Mouse (Mus musculus): ENCODE results near the gene Tmem230. TPM values are rescaled to one million over a fixed set of nuclear protein-coding genes. Genes with fewer than 3 reads are reported as not detected.
"Not testable (repeated sequence)": the region's sequence is repeated elsewhere in the genome, so short reads cannot be mapped to it uniquely, and the experiment has no call there.

Tmem230 gene
- total RNA-seq, 2 experiments from 2014 or later, result 36.5 to 43.7 TPM

GRCm38 (mm10) chr2:132275527-132275926 is 27.9 kb upstream of the Tmem230 start:
- no peak for DNase-seq (ENCODE audit: low spot score in 2 of 2)

- no peak for DNase-seq (ENCODE audit: low spot score in 2 of 2)
These were observed 25.2 kb upstream of the Tmem230 start for GRCm38 (mm10) chr2:132272694-132273389.

GRCm38 (mm10) chr2:132270331-132270951 is 22.8 kb upstream of the Tmem230 start:
- DNase-seq (ENCODE audit: low spot score in 2 of 2), result no peak

- no peak for DNase-seq (ENCODE audit: low spot score in 2 of 2)
These were observed 21.6 kb upstream of the Tmem230 start for GRCm38 (mm10) chr2:132269217-132269616.

- no peak for DNase-seq (ENCODE audit: low spot score in 2 of 2)
These were observed 18.5 kb upstream of the Tmem230 start for GRCm38 (mm10) chr2:132266086-132266485.

- DNase-seq (ENCODE audit: low spot score in 2 of 2), result no peak
These were observed 17.6 kb upstream of the Tmem230 start for GRCm38 (mm10) chr2:132265196-132265595.

GRCm38 (mm10) chr2:132264266-132264710 is 16.7 kb upstream of the Tmem230 start:
- no peak for DNase-seq (ENCODE audit: low spot score in 2 of 2)

- DNase-seq (ENCODE audit: low spot score in 2 of 2), result peak in 1 of 2 experiments; percentile 28
These were observed 16.0 kb upstream of the Tmem230 start for GRCm38 (mm10) chr2:132263421-132264265.

GRCm38 (mm10) chr2:132262879-132263398 is 15.3 kb upstream of the Tmem230 start, which contains the start of gene Cds2:
Gene Cds2, plus strand, starts transcription at chr2:132263148.
- DNase-seq (ENCODE audit: low spot score in 2 of 2), result peak; percentile 99

- DNase-seq (ENCODE audit: low spot score in 2 of 2), result no peak
These were observed 14.6 kb upstream of the Tmem230 start for GRCm38 (mm10) chr2:132262175-132262574.

GRCm38 (mm10) chr2:132260601-132261000 is 13.0 kb upstream of the Tmem230 start:
- no peak for DNase-seq (ENCODE audit: low spot score in 2 of 2)

- DNase-seq (ENCODE audit: low spot score in 2 of 2), result no peak
These were observed 9.9 kb upstream of the Tmem230 start for GRCm38 (mm10) chr2:132257350-132258068.

- no peak for DNase-seq (ENCODE audit: low spot score in 2 of 2)
These were observed 6.0 kb upstream of the Tmem230 start for GRCm38 (mm10) chr2:132253603-132254002.

- DNase-seq (ENCODE audit: low spot score in 2 of 2), result peak; percentile 92 to 94
These were observed 5.2 kb upstream of the Tmem230 start, which contains the start of gene Pcna for GRCm38 (mm10) chr2:132252542-132253528. Gene Pcna, minus strand, starts transcription at chr2:132253314.

GRCm38 (mm10) chr2:132251911-132252310 is 4.3 kb upstream of the Tmem230 start:
- no peak for DNase-seq (ENCODE audit: low spot score in 2 of 2)

GRCm38 (mm10) chr2:132243370-132243769 is 4.2 kb downstream of the Tmem230 start:
- no peak for DNase-seq (ENCODE audit: low spot score in 2 of 2)

GRCm38 (mm10) chr2:132240457-132240856 is 7.2 kb downstream of the Tmem230 start:
- DNase-seq (ENCODE audit: low spot score in 2 of 2), result peak; percentile 65 to 66

GRCm38 (mm10) chr2:132239434-132239833 is 8.2 kb downstream of the Tmem230 start:
- DNase-seq (ENCODE audit: low spot score in 2 of 2), result not testable (repeated sequence)

GRCm38 (mm10) chr2:132235975-132236374 is 11.6 kb downstream of the Tmem230 start:
- DNase-seq (ENCODE audit: low spot score in 2 of 2), result no peak
